Mouse (Mus musculus) kidney, embryonic 15.5 days (tissue): Measurements from ENCODE around the gene Gtf2ird1. TPM values are rescaled to one million over a fixed set of nuclear protein-coding genes. Genes with fewer than 3 reads are reported as not detected.
"Not testable (repeated sequence)": the region's sequence is repeated elsewhere in the genome, so short reads cannot be mapped to it uniquely, and the experiment has no call there.

ENCODE experiments used
- ATAC-seq: fragments of 200-750 bp; cut with Nextera tagmentation; replicated peaks from 2 replicates; pipeline ENCODE4 v1.8.0; 2017; ENCODE audit warnings: moderate TSS enrichment; ENCODE audit not compliant: low FRiP score
- H3K27ac ChIP-seq: fragments of 300-500 bp; sonication (generic); 2 replicates; pipeline ENCODE4 v1.5.1; 2015; ENCODE audit warnings: mild to moderate bottlenecking, inconsistent platforms
- H3K27me3 ChIP-seq: fragments of 300-500 bp; sonication (generic); 2 replicates; pipeline ENCODE4 v1.6.1; 2015; ENCODE audit warnings: inconsistent platforms
- H3K36me3 ChIP-seq: fragments of 300-500 bp; sonication (generic); 2 replicates; pipeline ENCODE4 v1.6.1; 2015; ENCODE audit warnings: inconsistent platforms
- H3K4me1 ChIP-seq: fragments of 300-500 bp; sonication (generic); 2 replicates; pipeline ENCODE4 v1.6.1; 2015; ENCODE audit warnings: inconsistent platforms
- H3K4me2 ChIP-seq: fragments of 300-500 bp; sonication (generic); 2 replicates; pipeline ENCODE4 v1.6.1; 2015; ENCODE audit warnings: moderate library complexity, mild to moderate bottlenecking, inconsistent platforms
- H3K4me3 ChIP-seq: fragments of 300-500 bp; sonication (generic); replicated peaks from 2 replicates; pipeline ENCODE4 v1.5.1; 2015; ENCODE audit warnings: mild to moderate bottlenecking, inconsistent platforms
- H3K9ac ChIP-seq: fragments of 300-500 bp; sonication (generic); 2 replicates; pipeline ENCODE4 v1.6.1; 2015; ENCODE audit warnings: mild to moderate bottlenecking, inconsistent platforms
- H3K9me3 ChIP-seq: fragments of 300-500 bp; sonication (generic); replicated peaks from 2 replicates; pipeline ENCODE4 v1.6.1; 2016; ENCODE audit warnings: inconsistent platforms
- WGBS: fragments of 180-500 bp; shearing (Covaris S2); methylation state at CpG from one replicate; pipeline ENCODE4 v1.1.7; 2015; ENCODE audit warnings: mixed read lengths; 5-methylcytosine and 5-hydroxymethylcytosine counted together
- polyA plus RNA-seq: library from polyadenylated mRNA; unstranded; fragments of >200 nt; fragmentation: Nextera tagmentation; extraction: Ambion mirVana; gene quantifications from 2 replicates; pipeline ENCODE4 v1.2.1, GENCODE M21; 2015

Gene Gtf2ird1
- polyA plus RNA-seq, 1 experiment from 2014 or later, result 84.3 TPM

DNA sequence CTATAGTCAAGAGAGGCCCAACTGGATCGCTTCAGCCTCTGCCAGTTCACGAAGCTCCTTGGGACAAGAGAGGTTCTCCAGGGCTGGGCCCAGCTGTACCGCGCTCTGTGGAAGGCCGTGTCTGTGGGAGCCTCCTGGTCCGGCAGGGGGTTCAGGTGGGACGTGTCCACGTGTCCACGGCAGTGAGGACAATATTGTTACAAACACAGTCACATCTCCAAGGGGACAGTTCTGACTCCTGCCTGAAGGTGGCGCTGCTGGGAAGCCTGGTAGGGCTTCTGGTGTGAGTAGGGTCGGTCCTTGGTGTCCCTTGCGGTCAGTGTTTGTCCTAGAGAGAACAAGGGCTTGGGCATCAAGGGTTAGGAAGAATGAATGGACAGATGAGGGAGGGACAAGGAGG, 33.9 kb upstream of the Gtf2ird1 start:
- H3K9ac ChIP-seq, result no peak overlapping the region
- WGBS, result 91% methylated on average over 12 of the region's 12 CpGs
- no peak for ATAC-seq
- H3K27me3 ChIP-seq, result no peaks in the 10 kb centered on the region
- H3K4me3 ChIP-seq, result no peak overlapping the region
- no peak overlapping the region for H3K27ac ChIP-seq
- no peaks in the 10 kb centered on the region for H3K9me3 ChIP-seq
- H3K4me1 ChIP-seq, result peaks cover 15% of the 10 kb centered on the region
- peaks cover 49% of the 10 kb centered on the region for H3K36me3 ChIP-seq
- no peak overlapping the region for H3K4me2 ChIP-seq

DNA sequence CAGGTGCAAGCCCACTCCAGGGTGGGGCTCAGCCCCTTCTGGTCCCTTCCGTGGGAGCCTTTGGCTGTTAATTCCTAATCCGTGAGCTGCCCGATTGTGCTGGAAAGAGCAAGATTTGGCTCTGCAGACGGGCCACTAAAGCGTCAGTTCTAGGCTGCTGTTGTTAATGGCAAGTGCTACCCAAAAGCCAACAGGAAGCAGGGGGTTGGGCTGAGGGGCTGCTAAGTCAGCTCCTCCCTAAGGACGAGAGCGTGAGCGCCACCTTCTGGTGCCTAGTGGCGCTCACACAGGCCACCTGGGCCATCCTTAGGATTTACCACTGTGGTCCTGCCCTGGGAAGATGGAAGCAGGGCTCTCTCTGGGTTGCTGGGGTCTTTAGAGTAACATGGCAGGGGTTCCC, 33.1 kb upstream of the Gtf2ird1 start:
- H3K36me3 ChIP-seq, result peaks cover 41% of the 10 kb centered on the region
- H3K9me3 ChIP-seq, result no peaks in the 10 kb centered on the region
- H3K4me2 ChIP-seq, result no peak overlapping the region
- no peak overlapping the region for H3K9ac ChIP-seq
- no peak overlapping the region for H3K4me3 ChIP-seq
- H3K4me1 ChIP-seq, result peaks cover 15% of the 10 kb centered on the region
- ATAC-seq, result no peak; the same call in 1 of the 2 replicates
- H3K27ac ChIP-seq, result no peak overlapping the region
- H3K27me3 ChIP-seq, result no peaks in the 10 kb centered on the region
- 36% methylated on average over 9 of the region's 9 CpGs for WGBS

GRCm38 (mm10) chr5:134488596-134488995, 32.1 kb upstream of the Gtf2ird1 start:
- no peaks in the 10 kb centered on the region for H3K9me3 ChIP-seq
- no peak overlapping the region for H3K9ac ChIP-seq
- WGBS, result 85% methylated on average over 4 of the region's 4 CpGs
- H3K4me2 ChIP-seq, result no peak overlapping the region
- no peak overlapping the region for H3K4me3 ChIP-seq
- peaks cover 34% of the 10 kb centered on the region for H3K36me3 ChIP-seq
- H3K4me1 ChIP-seq, result peaks cover 15% of the 10 kb centered on the region
- H3K27me3 ChIP-seq, result no peaks in the 10 kb centered on the region
- no peak overlapping the region for H3K27ac ChIP-seq
- no peak for ATAC-seq

- H3K9ac ChIP-seq, result no peak overlapping the region
- no peaks in the 10 kb centered on the region for H3K27me3 ChIP-seq
- H3K27ac ChIP-seq, result no peak overlapping the region
- no peak overlapping the region for H3K4me2 ChIP-seq
- WGBS, result 26% methylated on average over 10 of the region's 10 CpGs
- H3K36me3 ChIP-seq, result peaks cover 29% of the 10 kb centered on the region
- no peaks in the 10 kb centered on the region for H3K9me3 ChIP-seq
- H3K4me3 ChIP-seq, result no peak overlapping the region
- H3K4me1 ChIP-seq, result peaks cover 15% of the 10 kb centered on the region
- no peak for ATAC-seq
Measured at GRCm38 (mm10) chr5:134488042-134488441, 31.5 kb upstream of the Gtf2ird1 start.

- Histone ChIP-seq H3K4me1 (peaks cover 8% of the 10 kb centered on the region), H3K9ac (no peak overlapping the region), H3K27me3 (no peaks in the 10 kb centered on the region), H3K4me2 (no peak overlapping the region), H3K9me3 (no peaks in the 10 kb centered on the region), H3K27ac (no peak overlapping the region), H3K36me3 (peaks cover 23% of the 10 kb centered on the region), H3K4me3 (no peak overlapping the region)
- peak; percentile 51; the same call in 1 of the 2 replicates for ATAC-seq
- WGBS, result 59% methylated on average over 13 of the region's 13 CpGs
Measured at GRCm38 (mm10) chr5:134485900-134486665, 29.6 kb upstream of the Gtf2ird1 start.

- Histone ChIP-seq H3K4me3 (no peak overlapping the region), H3K36me3 (peaks cover 15% of the 10 kb centered on the region), H3K9ac (no peak overlapping the region), H3K4me2 (no peak overlapping the region), H3K27ac (no peak overlapping the region), H3K4me1 (peaks cover 8% of the 10 kb centered on the region), H3K27me3 (no peaks in the 10 kb centered on the region), H3K9me3 (no peaks in the 10 kb centered on the region)
- WGBS, result 79% methylated on average over 7 of the region's 7 CpGs
- ATAC-seq, result no peak
Measured at GRCm38 (mm10) chr5:134485183-134485730, 28.7 kb upstream of the Gtf2ird1 start.

GRCm38 (mm10) chr5:134483291-134483690, 26.8 kb upstream of the Gtf2ird1 start:
- H3K4me2 ChIP-seq, result no peak overlapping the region
- ATAC-seq, result no peak
- H3K36me3 ChIP-seq, result no peaks in the 10 kb centered on the region
- WGBS, result 75% methylated on average over 1 of the region's 1 CpGs
- H3K9ac ChIP-seq, result no peak overlapping the region
- H3K4me1 ChIP-seq, result no peaks in the 10 kb centered on the region
- no peak overlapping the region for H3K4me3 ChIP-seq
- H3K27ac ChIP-seq, result no peak overlapping the region
- H3K27me3 ChIP-seq, result no peaks in the 10 kb centered on the region
- no peaks in the 10 kb centered on the region for H3K9me3 ChIP-seq

GRCm38 (mm10) chr5:134482331-134482730, 25.8 kb upstream of the Gtf2ird1 start:
- H3K4me3 ChIP-seq, result no peak overlapping the region
- H3K4me2 ChIP-seq, result no peak overlapping the region
- H3K9ac ChIP-seq, result no peak overlapping the region
- no peaks in the 10 kb centered on the region for H3K27me3 ChIP-seq
- 67% methylated on average over 11 of the region's 11 CpGs for WGBS
- H3K36me3 ChIP-seq, result no peaks in the 10 kb centered on the region
- no peak for ATAC-seq
- H3K9me3 ChIP-seq, result no peaks in the 10 kb centered on the region
- H3K4me1 ChIP-seq, result no peaks in the 10 kb centered on the region
- no peak overlapping the region for H3K27ac ChIP-seq

DNA sequence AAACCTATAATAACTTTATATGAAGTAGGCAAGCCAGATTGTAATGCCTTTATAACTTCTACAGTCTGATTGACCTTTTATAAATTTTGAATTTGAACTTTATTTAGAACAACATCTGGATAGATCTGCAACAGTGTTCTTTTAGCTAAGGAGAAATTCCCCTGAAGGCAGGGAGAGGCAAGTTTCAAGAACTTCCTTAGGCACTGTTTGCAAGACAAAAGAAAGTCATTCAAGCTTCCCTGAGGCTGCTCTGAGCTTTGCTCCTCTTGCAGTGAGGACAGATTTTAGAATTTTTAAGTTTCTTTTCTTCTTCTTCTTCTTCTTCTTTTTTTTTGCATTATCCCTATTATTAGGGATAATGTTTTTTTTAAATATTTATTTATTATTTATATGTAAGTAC, 22.4 kb upstream of the Gtf2ird1 start:
- not testable (repeated sequence) for ATAC-seq

GRCm38 (mm10) chr5:134475686-134476085, 19.2 kb upstream of the Gtf2ird1 start:
- not testable (repeated sequence) for H3K36me3 ChIP-seq, H3K4me2 ChIP-seq, H3K27me3 ChIP-seq, H3K4me1 ChIP-seq, H3K27ac ChIP-seq, ATAC-seq, H3K4me3 ChIP-seq, H3K9me3 ChIP-seq, H3K9ac ChIP-seq
- WGBS, result 91% methylated on average over 7 of the region's 7 CpGs

More for the DNA sequence above, 22.4 kb upstream of the Gtf2ird1 start:
- H3K27ac ChIP-seq, H3K4me3 ChIP-seq, H3K4me1 ChIP-seq, H3K9me3 ChIP-seq, H3K27me3 ChIP-seq, H3K9ac ChIP-seq, H3K4me2 ChIP-seq, H3K36me3 ChIP-seq: not testable (repeated sequence)

- Histone ChIP-seq H3K27me3 (no peaks in the 10 kb centered on the region), H3K9me3 (peaks cover 3% of the 10 kb centered on the region), H3K4me3 (no peak overlapping the region), H3K4me1 (no peaks in the 10 kb centered on the region), H3K9ac (no peak overlapping the region), H3K36me3 (no peaks in the 10 kb centered on the region), H3K4me2 (no peak overlapping the region), H3K27ac (no peak overlapping the region)
- WGBS, result 95% methylated on average over 6 of the region's 6 CpGs
- no peak for ATAC-seq
Measured at GRCm38 (mm10) chr5:134475006-134475605, 18.6 kb upstream of the Gtf2ird1 start.

GRCm38 (mm10) chr5:134473902-134474301, 17.4 kb upstream of the Gtf2ird1 start:
- Histone ChIP-seq H3K9ac (no peak overlapping the region), H3K4me1 (no peaks in the 10 kb centered on the region), H3K27ac (no peak overlapping the region), H3K27me3 (no peaks in the 10 kb centered on the region), H3K4me3 (no peak overlapping the region), H3K4me2 (no peak overlapping the region), H3K9me3 (peaks cover 3% of the 10 kb centered on the region), H3K36me3 (no peaks in the 10 kb centered on the region)
- ATAC-seq, result no peak
- WGBS, result 90% methylated on average over 2 of the region's 2 CpGs
